Mouse (Mus musculus): ENCODE results near the gene Taf1b.

GRCm38 (mm10) chr12:24573275-24573580, 75.1 kb downstream of the Taf1b start:
- TF ChIP-seq TAL1 (IDR thresholded peaks at IDR 0.05; ENCODE audit: low read length) (no peak), GATA1 (IDR thresholded peaks at IDR 0.05; ENCODE audit: low read length) (no peak)
